ENCODE assay signal across 13 mouse cellular contexts in genomic region chr7:100854861-100855260, GRCm38 (mm10). TPM values are rescaled to one million over a fixed set of nuclear protein-coding genes. Genes with fewer than 3 reads are reported as not detected.
DNase-seq lines count a peak whose midpoint lies in the region; ATAC-seq and TF ChIP-seq lines count a peak whose summit lies in the region.
"Had no signal": no experiment of that assay in that cellular context is flagged by ENCODE, and none has a peak within 500 bp of the region (broad histone marks: within the 10 kb centered on the region; RNA-seq: fewer than 3 reads in every experiment).

No protein-coding gene starts in this region.

- H3K4me3 ChIP-seq in kidney, embryonic 15.5 days (replicated peaks) = no peak overlapping the region
- no peak overlapping the region for H3K4me3 ChIP-seq in kidney, adult 2 months (ENCODE audit: insufficient read depth, low read depth, low read length)
- H3K4me3 ChIP-seq in G1E (ENCODE audit: low read depth, low read length) = peak overlapping the region; percentile 73
- H3K4me3 ChIP-seq in bone marrow macrophage, adult 2 months (ENCODE audit: insufficient read depth, low read length) = peak overlapping the region; percentile 21
- H3K4me3 ChIP-seq in limb, embryonic 13.5 days = no peak overlapping the region
- H3K4me3 ChIP-seq: hindbrain, embryonic 15.5 days; lung, embryonic 15.5 days; neural tube, embryonic 13.5 days had no signal

- no peak for DNase-seq in kidney, adult 2 months
- DNase-seq in G1E (ENCODE audit: low spot score) = no peak
- DNase-seq in neural tube, embryonic 10.5 days (ENCODE audit: extremely low spot score, low spot score) = no peak
- DNase-seq in retina, embryonic 14.5 days (ENCODE audit: low spot score) = no peak
- DNase-seq: cerebellum, adult 8-10 months; heart, adult 18-20 months; midbrain, embryonic 14.5 days had no signal

- 0 out of 2 replicates have a peak overlapping the region, but pooled peaks have one; percentile 56 for H3K27ac ChIP-seq in kidney, embryonic 15.5 days
- H3K27ac ChIP-seq in kidney, adult 2 months (ENCODE audit: insufficient read depth, low read depth, low read length) = no peak overlapping the region
- peak overlapping the region; percentile 93 for H3K27ac ChIP-seq in bone marrow macrophage, adult 2 months (ENCODE audit: insufficient read depth, low read depth, low read length)
- no peak overlapping the region for H3K27ac ChIP-seq in limb, embryonic 13.5 days
- H3K27ac ChIP-seq: hindbrain, embryonic 15.5 days; neural tube, embryonic 13.5 days had no signal

- no peaks in the 10 kb centered on the region for H3K9me3 ChIP-seq in kidney, embryonic 15.5 days (replicated peaks)
- no peaks in the 10 kb centered on the region for H3K9me3 ChIP-seq in G1E (replicated peaks)
- H3K9me3 ChIP-seq in limb, embryonic 13.5 days = no peaks in the 10 kb centered on the region
- H3K9me3 ChIP-seq: hindbrain, embryonic 15.5 days; lung, embryonic 15.5 days; neural tube, embryonic 13.5 days had no signal

- TF ChIP-seq POLR2A in kidney, adult 2 months (IDR thresholded peaks at IDR 0.05; ENCODE audit: low read depth, low read length) = no peak
- TF ChIP-seq POLR2A in bone marrow macrophage, adult 2 months (IDR thresholded peaks at IDR 0.05; ENCODE audit: borderline replicate concordance, low read depth, low read length) = no peak

- WGBS in kidney, embryonic 15.5 days = 70% methylated on average over 5 of the region's 5 CpGs
- 87% methylated on average over 5 of the region's 5 CpGs for WGBS in kidney, adult 2 months
- 42% methylated on average over 5 of the region's 5 CpGs for WGBS in limb, embryonic 13.5 days

- H3K4me2 ChIP-seq in kidney, embryonic 15.5 days = no peak overlapping the region
- H3K4me2 ChIP-seq in limb, embryonic 13.5 days (replicated peaks) = no peak overlapping the region
- H3K4me2 ChIP-seq: hindbrain, embryonic 15.5 days; lung, embryonic 15.5 days; neural tube, embryonic 13.5 days had no signal

- H3K27me3 ChIP-seq in kidney, embryonic 15.5 days = no peaks in the 10 kb centered on the region
- no peaks in the 10 kb centered on the region for H3K27me3 ChIP-seq in kidney, adult 2 months (replicated peaks; ENCODE audit: control insufficient read depth, insufficient read depth, low read length)
- no peaks in the 10 kb centered on the region for H3K27me3 ChIP-seq in G1E (ENCODE audit: insufficient read depth, low read length)
- H3K27me3 ChIP-seq in limb, embryonic 13.5 days = no peaks in the 10 kb centered on the region
- H3K27me3 ChIP-seq: hindbrain, embryonic 15.5 days; lung, embryonic 15.5 days; neural tube, embryonic 13.5 days had no signal

- TF ChIP-seq CTCF in kidney, adult 2 months (conservative IDR thresholded peaks at IDR 0.05; ENCODE audit: insufficient read depth, insufficient read length, low read depth, low read length) = no peak
- no peak for TF ChIP-seq CTCF in G1E (IDR thresholded peaks at IDR 0.05; ENCODE audit: low read depth, low read length)
- TF ChIP-seq CTCF in bone marrow macrophage, adult 2 months (IDR thresholded peaks at IDR 0.05; ENCODE audit: low read depth, low read length) = no peak

- no peaks in the 10 kb centered on the region for H3K36me3 ChIP-seq in kidney, embryonic 15.5 days
- no peaks in the 10 kb centered on the region for H3K36me3 ChIP-seq in kidney, adult 2 months (ENCODE audit: control insufficient read depth, insufficient read depth, low read length)
- H3K36me3 ChIP-seq in G1E (replicated peaks) = peaks cover 89% of the 10 kb centered on the region
- no peaks in the 10 kb centered on the region for H3K36me3 ChIP-seq in limb, embryonic 13.5 days
- H3K36me3 ChIP-seq: hindbrain, embryonic 15.5 days; lung, embryonic 15.5 days; neural tube, embryonic 13.5 days had no signal

- H3K4me1 ChIP-seq in kidney, embryonic 15.5 days = peaks cover 56% of the 10 kb centered on the region
- H3K4me1 ChIP-seq in kidney, adult 2 months (ENCODE audit: control insufficient read depth, insufficient read depth, low read length) = no peaks in the 10 kb centered on the region
- H3K4me1 ChIP-seq in G1E (ENCODE audit: insufficient read depth, low read depth, low read length) = peaks cover 97% of the 10 kb centered on the region
- peaks cover 50% of the 10 kb centered on the region for H3K4me1 ChIP-seq in bone marrow macrophage, adult 2 months (ENCODE audit: control insufficient read depth, insufficient read depth, low read length)
- peaks cover 68% of the 10 kb centered on the region for H3K4me1 ChIP-seq in limb, embryonic 13.5 days

- no peak overlapping the region for H3K9ac ChIP-seq in kidney, embryonic 15.5 days
- H3K9ac ChIP-seq in limb, embryonic 13.5 days = 0 out of 2 replicates have a peak overlapping the region, but pooled peaks have one; percentile 19
- H3K9ac ChIP-seq: hindbrain, embryonic 15.5 days; lung, embryonic 15.5 days; neural tube, embryonic 13.5 days had no signal

- no peak for ATAC-seq in kidney, embryonic 15.5 days (replicated peaks; ENCODE audit: low FRiP score)
- ATAC-seq in G1E (ENCODE audit: extremely low read depth, insufficient number of reproducible peaks, low FRiP score, poor library complexity, severe bottlenecking) = no peak
- ATAC-seq in limb, embryonic 13.5 days (ENCODE audit: low FRiP score, low read depth) = peak; percentile 17; the same call in 1 of the 2 replicates

RNA-seq across cellular contexts. Expression of gene Relt, which starts 8.4 kb away (rescaled TPM):
- polyA plus RNA-seq in kidney, embryonic 15.5 days (2015; fragmentation: Nextera tagmentation; extraction: Ambion mirVana) = 3.8 and 4.9 TPM in 2 replicates
- polyA plus RNA-seq in kidney, adult 2 months (2012; rRNA removed) = 1.5 and 3.8 TPM in 2 replicates
- total RNA-seq in G1E (2014; fragmentation: Nextera tagmentation) (15.4 and 21.5 TPM in 2 replicates), G1E (2017) (25.5 and 39.1 TPM in 2 replicates)
- 75.6 and 75.9 TPM in 2 replicates for polyA plus RNA-seq in G1E (2012)
- polyA plus RNA-seq in bone marrow macrophage, adult 2 months (2012; ENCODE audit: insufficient read depth, insufficient read length, missing spikeins) = 6.3 and 6.9 TPM in 2 replicates
- polyA plus RNA-seq in limb, embryonic 13.5 days (2015; fragmentation: Nextera tagmentation; extraction: Ambion mirVana) = 3.6 and 4.3 TPM in 2 replicates

Comparison
In these comparisons a context has a peak if more than half of its experiments do, and no peak if none do; other contexts are left out.
1. H3K27ac ChIP-seq: peak in kidney, embryonic 15.5 days (single experiment) and bone marrow macrophage, adult 2 months (single experiment); none in kidney, adult 2 months (single experiment) and limb, embryonic 13.5 days (single experiment).
2. H3K4me3 ChIP-seq: peak in G1E (single experiment) and bone marrow macrophage, adult 2 months (single experiment); none in kidney, embryonic 15.5 days (single experiment), kidney, adult 2 months (single experiment) and limb, embryonic 13.5 days (single experiment).